Mouse (Mus musculus) embryo, embryonic 9.5 days (tissue): ENCODE results near the gene Adamts12.

Experiments
- DNase-seq: peaks from one replicate; pipeline ENCODE4 v3.0.0-alpha.2; 2017; ENCODE audit errors: extremely low spot score

The Adamts12 gene

DNA sequence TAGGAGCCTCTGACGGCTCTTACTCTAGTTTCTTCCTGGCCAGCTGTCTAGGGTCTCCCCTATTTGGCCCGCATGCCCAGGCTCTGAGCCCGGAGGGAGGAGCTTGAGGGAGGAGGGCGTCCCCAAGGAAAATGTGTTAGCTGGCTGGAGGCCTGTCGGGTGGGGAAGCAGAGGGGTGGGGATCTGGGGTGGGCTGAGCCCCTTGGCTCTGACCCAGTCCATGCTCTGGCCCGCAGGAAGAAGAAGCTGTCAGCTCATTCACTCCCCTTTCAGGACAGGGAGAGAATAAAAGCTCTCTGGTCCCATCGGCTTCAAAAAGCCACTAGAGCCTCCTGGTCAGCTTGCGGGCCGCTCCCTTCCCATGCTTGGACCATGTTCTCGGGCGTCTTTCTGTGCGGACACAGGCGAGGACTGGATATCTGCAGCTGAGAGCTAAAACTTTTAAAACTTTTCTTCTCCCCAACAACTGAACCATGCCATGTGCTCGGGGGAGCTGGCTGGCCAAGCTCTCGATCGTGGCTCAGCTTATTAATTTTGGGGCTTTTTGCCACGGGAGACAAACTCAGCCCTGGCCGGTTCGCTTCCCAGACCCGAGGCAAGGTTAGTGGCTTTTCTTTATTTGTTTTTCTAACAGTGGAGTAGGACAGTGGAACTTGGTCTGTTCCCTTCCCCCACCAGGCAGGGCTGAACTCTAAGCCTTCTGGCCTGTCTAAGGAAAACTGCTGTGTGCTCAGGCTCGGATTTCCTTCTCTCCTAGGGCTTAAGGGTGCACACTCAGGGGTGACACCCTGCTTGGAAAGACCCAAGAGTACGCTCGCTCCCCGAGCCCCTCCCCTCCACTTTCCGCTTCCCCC, at the start of gene Adamts12:
TSS of gene Adamts12 (plus strand) at position 233 of the 854 bp plus-strand sequence.
- peak; percentile 79 for DNase-seq

GRCm38 (mm10) chr15:11014931-11015330, 49.7 kb upstream of the Adamts12 start:
- DNase-seq = no peak

DNA sequence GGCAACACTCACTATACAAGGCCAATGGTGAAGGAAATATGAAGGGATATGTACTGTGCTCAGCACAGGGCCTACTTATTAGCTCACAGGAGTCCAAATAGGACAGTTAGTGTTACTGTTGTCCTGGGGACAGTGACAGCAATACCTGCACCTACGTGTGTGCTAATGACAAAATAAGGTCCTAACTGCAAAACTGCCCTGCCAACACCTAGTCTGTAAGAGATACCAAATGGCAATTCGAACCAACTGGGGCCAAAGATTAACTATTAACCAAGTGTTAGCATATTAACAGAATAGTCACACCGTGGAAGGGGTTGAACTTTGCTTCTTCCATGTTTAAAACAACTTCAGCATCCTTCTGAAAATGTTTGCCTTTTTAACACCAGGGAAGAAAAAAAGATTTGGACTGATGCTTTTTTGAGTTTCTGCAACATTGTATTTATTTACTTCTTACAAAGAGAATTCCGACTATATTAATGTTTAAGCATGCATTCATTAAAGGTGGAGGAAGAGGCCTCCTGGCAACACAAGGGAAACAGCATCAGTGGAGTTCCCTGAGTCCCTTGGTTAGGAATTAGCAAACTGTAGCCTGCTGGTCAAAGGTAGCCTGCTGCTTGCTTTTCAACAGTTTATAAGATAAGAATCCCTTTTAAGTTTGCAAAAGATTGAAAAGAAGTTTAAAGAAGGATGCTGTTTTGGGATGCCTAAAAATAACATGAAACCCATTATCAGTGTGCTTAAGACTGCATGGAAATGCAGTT, 37.6 kb upstream of the Adamts12 start:
- no peak for DNase-seq

GRCm38 (mm10) chr15:11030188-11030587, 34.4 kb upstream of the Adamts12 start:
- no peak for DNase-seq

DNA sequence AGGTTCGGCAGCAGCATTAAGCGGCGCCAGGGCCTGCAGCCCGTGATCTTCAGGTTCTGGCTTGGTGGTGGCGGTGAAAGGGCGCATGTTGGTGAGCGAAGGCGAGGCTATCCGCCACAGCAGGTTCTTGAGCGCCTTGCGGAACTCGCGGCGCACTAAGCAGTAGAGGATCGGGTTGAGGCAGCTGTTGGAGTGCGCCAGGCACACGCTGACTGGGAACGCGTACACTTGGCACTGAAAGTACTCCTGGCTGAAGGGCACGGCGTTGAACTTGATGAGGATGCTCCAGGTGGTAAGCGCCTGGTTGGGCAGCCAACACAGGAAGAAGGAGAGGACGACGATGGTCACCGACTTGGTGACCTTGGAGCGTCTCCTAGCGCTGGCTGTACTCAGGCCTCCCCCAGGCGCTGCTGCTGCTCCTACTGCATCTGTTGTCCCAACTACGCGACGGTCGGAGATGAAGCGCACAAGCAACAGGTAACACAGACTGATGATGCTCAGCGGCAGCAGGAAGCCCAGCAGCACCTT, 28.6 kb upstream of the Adamts12 start:
- DNase-seq = no peak

DNA sequence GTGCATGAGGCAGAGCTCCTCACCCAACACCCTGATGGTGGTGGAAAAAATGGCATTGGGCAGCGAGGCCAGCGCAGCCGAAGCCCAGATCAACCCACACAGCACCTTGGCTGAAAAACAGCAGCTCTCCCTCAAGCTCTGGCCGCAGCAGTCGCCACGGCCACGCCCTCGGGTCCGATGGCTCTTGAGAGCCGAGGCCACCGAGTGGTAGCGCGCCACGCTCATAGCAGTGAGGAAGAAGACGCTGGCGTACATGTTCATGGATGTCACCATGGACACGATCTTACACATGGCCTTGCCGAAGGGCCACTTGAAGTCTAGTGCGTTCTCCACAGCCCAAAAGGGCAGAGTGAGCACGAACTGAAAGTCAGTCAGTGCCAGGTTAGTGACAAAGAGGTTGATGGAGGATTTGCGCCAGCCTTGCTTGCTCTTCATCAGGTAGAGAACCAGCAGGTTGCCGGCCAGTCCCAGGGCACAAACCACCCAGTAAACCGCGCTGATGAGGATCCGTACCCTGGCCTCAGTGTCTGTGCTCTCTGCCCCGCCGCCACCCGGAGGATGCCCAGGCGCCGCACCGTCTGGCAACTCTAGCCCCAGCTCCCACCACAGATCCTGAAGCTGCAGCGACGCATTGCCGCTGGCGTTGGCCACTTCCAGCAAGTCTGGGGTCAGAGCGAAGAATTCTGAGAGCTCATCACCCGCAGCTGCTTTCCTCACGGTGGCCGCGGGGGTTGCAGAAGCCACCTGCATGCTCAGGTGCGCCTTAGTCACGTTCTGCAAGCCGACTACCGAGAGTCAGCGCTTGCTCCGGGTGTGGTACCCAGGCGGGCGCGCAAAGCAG, 27.8 kb upstream of the Adamts12 start:
- DNase-seq = peak; percentile 32

DNA sequence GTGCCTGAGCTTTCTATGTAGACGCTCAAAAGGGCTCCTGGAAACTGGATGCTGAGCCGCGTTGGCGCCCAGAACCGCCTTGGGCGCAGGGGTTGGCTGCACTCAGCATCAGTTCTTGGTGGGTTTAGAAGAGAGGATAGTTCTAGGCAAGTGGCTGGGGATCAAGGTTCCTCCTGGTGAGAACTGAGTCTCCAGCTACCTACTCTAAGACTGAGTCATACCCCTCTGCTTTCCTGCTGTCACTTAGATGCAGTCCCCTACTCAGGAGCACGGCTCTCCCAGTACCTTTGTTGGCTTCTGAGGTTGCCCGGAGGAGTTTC, 27.3 kb upstream of the Adamts12 start:
- no peak for DNase-seq

DNA sequence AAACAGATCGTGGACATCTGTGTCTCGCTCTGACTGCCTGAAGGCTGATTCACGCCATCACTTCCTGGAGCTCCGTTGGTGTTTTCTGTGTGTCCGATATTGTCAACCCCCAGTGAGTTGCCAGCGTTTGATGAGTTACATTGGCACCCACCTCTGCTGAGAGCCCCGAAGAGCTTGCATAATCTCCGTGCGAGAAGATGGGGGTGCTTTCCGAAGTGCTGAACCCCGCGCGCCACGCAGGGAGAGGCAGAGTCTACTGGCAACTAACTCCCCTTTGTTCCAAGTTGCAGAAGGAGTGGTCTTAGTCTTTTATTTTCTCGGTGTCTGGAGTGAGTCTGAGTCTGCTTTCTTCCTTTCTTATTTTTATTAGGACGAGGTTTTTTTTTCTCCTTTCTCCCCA, 26.9 kb upstream of the Adamts12 start, which contains the start of gene Rxfp3:
TSS of gene Rxfp3 (minus strand) at position 281 of the 400 bp plus-strand sequence.
- peak; percentile 32 for DNase-seq

DNA sequence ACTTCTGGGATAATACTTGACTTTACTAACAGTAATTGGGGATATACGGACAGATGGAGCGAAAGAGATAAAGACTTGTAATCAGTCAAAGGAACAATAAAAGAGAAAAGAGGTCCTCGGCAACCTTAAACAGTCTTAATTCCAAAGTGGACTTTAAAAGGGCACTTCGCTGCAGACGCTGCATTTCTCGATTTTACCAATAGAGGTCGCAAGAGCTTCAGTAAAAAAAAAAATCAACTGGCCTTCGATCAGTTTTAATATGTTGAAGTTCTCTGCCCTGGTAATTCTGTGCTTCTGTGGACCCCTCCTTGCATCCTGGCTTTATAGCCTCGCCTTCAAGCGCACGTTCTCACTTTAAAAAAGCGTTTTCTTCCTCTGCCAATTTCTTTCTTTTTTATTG, 26.1 kb upstream of the Adamts12 start:
- peak; percentile 71 for DNase-seq

GRCm38 (mm10) chr15:11040067-11040466, 24.5 kb upstream of the Adamts12 start:
- DNase-seq = no peak

DNA sequence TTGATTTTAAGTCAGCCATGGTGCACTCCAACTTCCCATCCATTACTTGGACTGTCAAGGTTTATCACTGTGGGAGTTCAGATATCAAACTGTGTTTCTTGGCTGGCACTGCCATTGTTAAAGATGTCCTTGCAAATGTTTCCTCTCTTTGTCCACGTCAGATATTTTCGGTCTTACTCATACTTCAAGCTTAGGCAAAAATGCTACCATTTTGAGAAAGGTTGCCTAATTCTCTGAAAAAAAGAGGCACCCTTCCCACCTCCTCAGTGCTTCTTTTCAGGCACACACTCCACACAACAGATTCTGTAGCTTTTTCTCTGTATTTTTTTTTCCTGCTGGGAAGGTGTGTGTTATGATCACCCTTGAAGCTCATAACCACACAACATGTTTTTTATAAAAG, 23.4 kb upstream of the Adamts12 start:
- no peak for DNase-seq

DNA sequence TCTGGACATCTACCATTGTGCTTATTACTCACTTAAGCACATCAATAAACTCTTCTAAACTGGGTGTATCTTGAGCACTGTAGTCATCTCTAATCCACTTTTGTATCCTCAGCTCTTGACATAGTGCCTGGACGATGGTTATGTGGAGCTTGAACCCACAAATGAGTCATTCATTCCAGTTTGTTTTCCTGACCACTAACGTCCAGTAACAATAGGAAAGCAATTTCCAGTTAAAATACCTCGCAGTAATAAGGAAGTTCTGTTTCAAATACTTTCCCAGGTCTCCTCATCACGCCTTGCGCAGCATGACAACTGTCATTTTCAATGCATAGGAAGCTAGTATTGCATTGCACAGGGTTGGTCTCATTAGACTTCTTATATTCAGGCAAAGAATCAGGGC, 21.8 kb upstream of the Adamts12 start:
- DNase-seq = no peak

DNA sequence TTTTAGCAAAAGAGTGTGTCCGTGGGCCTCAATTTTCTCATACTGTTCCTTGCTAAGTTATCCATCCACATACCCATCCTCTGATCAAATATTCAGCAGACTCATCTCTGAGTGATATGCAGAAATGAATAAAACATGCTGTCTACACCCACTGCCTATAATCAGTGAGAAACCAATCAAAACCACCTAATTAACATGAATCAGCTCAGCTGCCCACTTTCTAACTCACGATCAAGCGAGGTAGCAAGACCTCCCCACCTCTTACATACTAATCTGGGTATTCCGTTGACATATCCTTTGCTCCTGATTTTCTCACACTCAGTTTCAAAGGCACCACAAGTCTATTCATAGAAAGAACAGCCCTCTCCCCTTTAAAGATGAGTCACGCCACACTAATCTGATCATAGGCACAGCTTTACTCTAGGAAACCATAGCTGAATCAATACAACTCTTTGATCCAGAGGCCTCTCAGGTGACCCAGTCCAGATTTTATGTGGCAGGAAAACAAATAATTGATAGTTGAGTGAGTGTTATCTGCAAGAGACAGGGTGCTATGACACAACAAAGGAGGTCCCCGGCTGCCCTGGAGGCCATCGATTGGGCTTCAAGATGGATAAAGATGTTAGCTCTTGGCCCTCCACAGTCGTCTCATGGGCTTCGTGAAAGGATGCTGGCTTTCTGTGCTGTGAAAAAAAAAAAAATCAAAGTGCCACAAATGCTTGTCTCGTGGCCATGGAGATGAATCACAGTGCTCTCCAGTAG, 10.7 kb upstream of the Adamts12 start:
- DNase-seq = no peak

GRCm38 (mm10) chr15:11054440-11055080, 10.0 kb upstream of the Adamts12 start:
- no peak for DNase-seq

DNA sequence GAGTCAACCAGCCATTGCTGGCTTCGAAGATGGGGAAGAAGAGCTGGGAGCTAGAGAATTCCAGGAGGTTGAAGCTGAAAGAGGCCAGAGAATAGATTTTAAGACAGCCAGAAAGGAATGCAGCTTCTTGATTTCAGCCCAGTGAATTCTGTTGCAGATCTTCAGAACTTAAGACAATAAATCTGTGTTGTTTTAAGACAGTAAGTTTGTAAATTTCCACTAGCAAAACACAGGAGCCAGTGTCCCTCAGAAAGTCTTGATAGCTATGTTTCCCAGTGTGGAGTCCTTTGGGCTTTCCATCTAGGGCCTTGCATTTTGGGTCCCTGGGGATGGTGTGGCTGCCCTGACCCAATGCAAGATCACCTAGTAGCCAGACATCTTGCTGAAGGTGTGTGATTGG, 1.7 kb upstream of the Adamts12 start:
- DNase-seq = no peak

- DNase-seq = no peak
These were observed 431 bp upstream of the Adamts12 start for GRCm38 (mm10) chr15:11064160-11064557.

DNA sequence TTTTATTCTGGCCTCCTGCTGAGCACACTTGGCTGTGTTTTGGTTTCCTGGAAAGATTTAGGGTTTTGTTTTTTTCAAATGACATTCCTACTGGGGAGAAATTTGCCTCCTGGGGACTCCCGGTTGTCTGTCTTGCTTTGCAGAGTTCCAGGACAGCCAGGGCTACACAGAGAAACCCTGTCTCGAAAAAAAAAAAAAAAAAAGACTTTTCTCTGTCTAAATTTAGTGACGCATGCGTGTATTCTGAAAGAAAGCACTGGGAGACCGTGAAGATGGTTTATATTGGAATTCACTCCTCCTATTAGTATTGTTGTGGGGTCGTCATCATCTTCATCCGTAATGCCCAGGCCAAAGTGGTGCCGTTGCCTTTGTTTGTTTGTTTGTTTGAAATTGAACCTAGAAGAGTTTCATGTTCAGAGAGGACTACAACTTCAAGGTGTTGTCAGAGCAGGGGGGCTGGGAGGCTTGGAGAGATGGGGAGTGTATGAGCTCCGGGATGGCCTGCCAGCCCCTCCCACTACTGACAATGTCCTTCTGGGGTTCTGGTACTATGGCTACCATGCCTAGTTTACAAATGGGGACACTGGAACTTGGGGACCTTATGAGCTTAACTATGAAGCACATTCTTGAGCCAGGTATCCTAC, 1.1 kb downstream of the Adamts12 start:
- DNase-seq = no peak

DNA sequence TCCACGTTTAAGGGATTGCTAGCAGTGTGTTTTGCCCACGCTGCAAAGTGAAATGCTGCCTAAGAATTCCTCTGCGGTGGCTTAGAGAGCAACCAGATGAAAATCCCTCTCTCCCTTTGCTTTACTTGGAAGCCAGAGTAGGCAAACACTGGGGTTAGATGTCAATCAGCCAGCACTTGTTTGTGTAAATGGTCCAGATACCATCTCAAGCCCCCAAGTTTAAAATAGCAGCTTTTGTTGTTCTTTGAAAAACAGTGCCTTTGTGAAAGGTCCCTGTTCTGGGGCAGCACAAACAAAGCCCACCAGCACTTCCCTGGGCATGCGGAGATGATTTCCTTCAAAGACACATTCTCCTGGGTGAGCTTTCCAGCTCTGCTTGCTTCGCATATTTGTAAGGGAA, 1.7 kb downstream of the Adamts12 start:
- peak; percentile 49 for DNase-seq

DNA sequence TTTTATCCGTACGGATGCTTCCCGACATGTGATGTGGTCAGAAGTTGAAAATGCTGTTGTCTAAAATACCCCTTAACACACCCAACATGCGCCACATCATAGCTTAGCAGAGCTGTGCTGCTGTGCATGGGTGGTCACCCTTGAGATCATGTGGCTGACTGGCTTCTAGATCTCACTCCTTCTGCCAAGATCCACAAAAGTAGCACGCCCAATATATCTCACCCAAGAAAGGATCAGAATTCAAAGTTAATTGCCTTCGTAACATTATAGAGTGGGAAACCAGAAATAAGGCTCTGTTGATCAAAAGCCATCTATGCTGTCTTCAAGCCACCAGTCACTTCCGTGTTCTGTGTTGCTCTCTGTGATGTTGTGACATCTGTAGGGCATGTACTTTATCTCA, 3.3 kb downstream of the Adamts12 start:
- no peak for DNase-seq

GRCm38 (mm10) chr15:11075726-11076361, 11.3 kb downstream of the Adamts12 start:
- no peak for DNase-seq
